Mouse (Mus musculus): ENCODE results near the gene Fbxo21.

- no peak; the same call in 1 of the 2 replicates for TF ChIP-seq NELFE (IDR thresholded peaks at IDR 0.05; ENCODE audit: low read depth, low read length)
- TF ChIP-seq CTCF (conservative IDR thresholded peaks at IDR 0.05 in 1 of 2, IDR thresholded peaks at IDR 0.05 in 1 of 2; ENCODE audit: low read depth in 2 of 2, low read length in 2 of 2): no peak
- TF ChIP-seq ZC3H11A (IDR thresholded peaks at IDR 0.05; ENCODE audit: low read depth, low read length): no peak
- TF ChIP-seq MAFK (IDR thresholded peaks at IDR 0.05; ENCODE audit: insufficient replicate concordance, low read length): no peak
- peak; percentile 55 for TF ChIP-seq HCFC1 (IDR thresholded peaks at IDR 0.05; ENCODE audit: low read depth, low read length)
- no peak for TF ChIP-seq UBTF (IDR thresholded peaks at IDR 0.05; ENCODE audit: low read depth, low read length)
- TF ChIP-seq USF2 (conservative IDR thresholded peaks at IDR 0.05; ENCODE audit: low read depth, low read length): no peak
Observed at GRCm38 (mm10) chr5:118037798-118038484, 61.4 kb downstream of the Fbxo21 start.

All from CH12.LX (cell line).